Mouse (Mus musculus) heart, embryonic 10.5 days (tissue): ENCODE data around the gene Sco1. TPM values are rescaled to one million over a fixed set of nuclear protein-coding genes. Genes with fewer than 3 reads are reported as not detected.
A peak's percentile ranks its signal among the peaks of the same experiment; 100 is the strongest.

Experiments
- DNase-seq: peaks from one replicate; pipeline ENCODE4 v3.0.0-alpha.2; 2017; ENCODE audit warnings: low spot score
- H3K27ac ChIP-seq: fragments of 300-500 bp; sonication (generic); 2 replicates; pipeline ENCODE4 v1.5.1; 2016; ENCODE audit warnings: mild to moderate bottlenecking
- H3K27me3 ChIP-seq: fragments of 300-500 bp; sonication (generic); 2 replicates; pipeline ENCODE4 v1.6.1; 2016; ENCODE audit warnings: mild to moderate bottlenecking; ENCODE audit not compliant: poor library complexity, insufficient read depth, severe bottlenecking
- H3K36me3 ChIP-seq: fragments of 300-500 bp; sonication (generic); 2 replicates; pipeline ENCODE4 v1.6.1; 2016; ENCODE audit warnings: mild to moderate bottlenecking, moderate library complexity
- H3K4me1 ChIP-seq: fragments of 300-500 bp; sonication (generic); 2 replicates; pipeline ENCODE4 v1.6.1; 2016; ENCODE audit warnings: mild to moderate bottlenecking
- H3K4me3 ChIP-seq: fragments of 300-500 bp; sonication (generic); 2 replicates; pipeline ENCODE4 v1.5.1; 2016; ENCODE audit warnings: mild to moderate bottlenecking, moderate library complexity
- H3K9me3 ChIP-seq: fragments of 300-500 bp; sonication (generic); 2 replicates; pipeline ENCODE4 v1.6.1; 2016; ENCODE audit warnings: mild to moderate bottlenecking, moderate library complexity
- WGBS: fragments of 180-500 bp; shearing (Covaris S2); methylation state at CpG from one replicate; pipeline ENCODE4 v1.1.7; 2016; 5-methylcytosine and 5-hydroxymethylcytosine counted together
- polyA plus RNA-seq: library from polyadenylated mRNA; unstranded; fragments of >200 nt; fragmentation: Nextera tagmentation; extraction: Ambion mirVana; gene quantifications from 2 replicates; pipeline ENCODE4 v1.2.1, GENCODE M21; 2016

Sco1 gene
- polyA plus RNA-seq, 1 experiment from 2014 or later, result 21.7 TPM

DNA sequence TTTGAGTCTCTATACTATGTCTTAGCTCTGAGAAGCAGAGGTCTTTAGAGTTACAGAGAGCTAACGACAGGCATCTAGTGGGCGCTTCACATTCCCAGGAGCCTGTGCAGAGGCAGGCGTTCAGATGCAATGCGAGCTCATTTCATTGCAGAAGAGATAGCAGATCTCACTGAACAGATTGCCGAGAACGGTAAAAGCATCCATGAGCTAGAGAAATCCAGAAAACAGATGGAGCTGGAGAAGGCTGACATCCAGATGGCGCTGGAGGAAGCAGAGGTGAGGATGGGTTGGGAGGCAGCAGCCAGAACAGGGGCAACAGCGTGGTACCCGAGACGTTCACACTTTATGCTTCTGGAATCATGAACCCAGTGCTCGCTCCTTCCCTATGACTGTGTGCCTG, 46.0 kb downstream of the Sco1 start:
- H3K27me3 ChIP-seq, result peaks cover 54% of the 10 kb centered on the region
- no peak overlapping the region for H3K27ac ChIP-seq
- H3K4me1 ChIP-seq, result no peaks in the 10 kb centered on the region
- no peaks in the 10 kb centered on the region for H3K9me3 ChIP-seq
- no peaks in the 10 kb centered on the region for H3K36me3 ChIP-seq
- no peak for DNase-seq
- 76% methylated on average over 11 of the region's 11 CpGs for WGBS
- H3K4me3 ChIP-seq, result no peak overlapping the region

DNA sequence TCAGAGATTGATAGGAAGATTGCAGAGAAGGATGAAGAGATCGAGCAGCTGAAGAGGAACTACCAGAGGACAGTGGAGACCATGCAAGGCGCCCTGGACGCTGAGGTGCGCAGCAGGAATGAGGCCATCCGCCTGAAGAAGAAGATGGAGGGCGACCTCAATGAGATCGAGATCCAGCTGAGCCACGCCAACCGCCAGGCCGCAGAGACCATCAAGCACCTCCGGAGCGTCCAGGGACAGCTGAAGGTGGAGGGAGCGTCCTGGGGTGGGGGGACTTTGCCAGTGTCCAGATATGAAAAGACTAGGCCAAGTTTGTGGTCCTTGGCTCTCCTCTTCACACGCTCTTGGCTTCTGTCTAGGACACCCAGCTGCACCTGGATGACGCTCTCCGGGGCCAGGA, 46.8 kb downstream of the Sco1 start:
- H3K27ac ChIP-seq, result no peak overlapping the region
- H3K9me3 ChIP-seq, result no peaks in the 10 kb centered on the region
- no peaks in the 10 kb centered on the region for H3K36me3 ChIP-seq
- H3K4me1 ChIP-seq, result peaks cover under 1% of the 10 kb centered on the region; the same call in 1 of the 2 replicates
- DNase-seq, result no peak
- H3K27me3 ChIP-seq, result peaks cover 46% of the 10 kb centered on the region
- 95% methylated on average over 16 of the region's 16 CpGs for WGBS
- no peak overlapping the region for H3K4me3 ChIP-seq

DNA sequence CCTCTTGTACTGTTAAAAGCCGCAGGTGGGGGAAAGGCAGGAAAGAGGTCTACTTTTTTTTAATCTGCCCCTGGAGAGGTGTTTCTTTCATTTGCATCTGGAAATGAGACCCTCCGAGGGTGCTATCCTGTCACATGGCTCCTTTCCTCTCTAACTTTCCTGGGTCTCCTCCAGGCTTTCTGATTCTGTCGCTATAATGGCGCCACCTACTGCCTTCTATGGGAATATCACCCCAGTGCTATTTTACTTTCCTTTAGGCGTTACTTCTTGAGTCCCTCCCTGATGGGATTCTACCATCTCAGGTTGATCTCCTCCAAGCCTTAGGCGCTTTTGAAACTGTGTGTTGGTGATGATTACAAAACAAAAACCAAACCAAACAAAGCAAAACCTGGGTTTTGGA, 47.7 kb downstream of the Sco1 start:
- WGBS, result 28% methylated on average over 6 of the region's 6 CpGs
- no peak for DNase-seq
- peaks cover 37% of the 10 kb centered on the region for H3K27me3 ChIP-seq

DNA sequence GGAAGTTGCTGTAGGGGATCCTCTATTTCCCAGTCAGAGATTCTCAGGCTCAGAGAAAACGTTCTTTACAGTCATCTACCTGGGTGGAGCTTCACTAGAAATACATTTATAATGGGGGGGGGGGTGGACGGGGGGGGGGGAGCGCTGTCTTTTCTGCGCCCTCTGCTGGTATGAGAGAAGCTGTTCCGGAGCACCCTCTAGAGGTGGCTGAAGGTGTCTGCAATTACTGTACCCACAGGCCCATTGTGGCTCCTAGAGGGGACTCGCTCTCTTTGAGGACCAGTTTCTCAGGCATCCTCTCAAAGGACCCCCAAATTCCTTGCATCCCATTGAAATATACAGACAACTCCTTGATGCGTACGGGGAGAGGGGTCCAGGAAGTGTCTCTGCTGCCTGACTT, 49.2 kb downstream of the Sco1 start:
- peaks cover 25% of the 10 kb centered on the region for H3K27me3 ChIP-seq
- H3K27ac ChIP-seq, result no peak overlapping the region
- peaks cover 18% of the 10 kb centered on the region for H3K4me1 ChIP-seq
- WGBS, result 26% methylated on average over 7 of the region's 8 CpGs
- DNase-seq, result no peak
- H3K4me3 ChIP-seq, result no peak overlapping the region
- H3K36me3 ChIP-seq, result no peaks in the 10 kb centered on the region
- H3K9me3 ChIP-seq, result no peaks in the 10 kb centered on the region

More for the DNA sequence above, 47.7 kb downstream of the Sco1 start:
- Histone ChIP-seq H3K4me1 (peaks cover 8% of the 10 kb centered on the region; the same call in 1 of the 2 replicates), H3K36me3 (no peaks in the 10 kb centered on the region), H3K9me3 (no peaks in the 10 kb centered on the region), H3K4me3 (no peak overlapping the region), H3K27ac (no peak overlapping the region)

DNA sequence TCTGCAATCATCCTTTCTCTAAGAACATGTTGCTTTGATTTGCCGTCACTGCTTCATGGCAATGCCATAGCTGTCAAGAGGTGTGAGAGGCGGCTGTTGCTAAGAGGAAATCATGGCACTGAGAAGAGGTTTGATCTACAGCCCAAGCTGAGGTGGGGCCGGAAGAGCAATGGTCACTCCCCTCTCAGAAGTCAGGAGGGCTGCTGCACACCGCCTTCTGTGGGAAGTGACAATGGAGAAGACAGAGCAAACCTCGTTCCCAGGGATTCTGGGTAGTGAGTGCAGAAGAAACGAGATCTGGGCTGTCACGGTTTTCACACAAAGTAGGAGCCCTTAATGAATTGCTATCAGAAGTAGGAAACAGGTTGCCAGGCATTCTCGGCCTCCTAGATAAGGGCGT, 50.8 kb downstream of the Sco1 start:
- H3K4me3 ChIP-seq, result no peak overlapping the region
- peaks cover 22% of the 10 kb centered on the region for H3K27me3 ChIP-seq
- H3K36me3 ChIP-seq, result no peaks in the 10 kb centered on the region
- no peak for DNase-seq
- H3K27ac ChIP-seq, result no peak overlapping the region
- peaks cover 18% of the 10 kb centered on the region for H3K4me1 ChIP-seq
- whole genome bisulfite sequencing, result 72% methylated on average over 9 of the region's 9 CpGs
- no peaks in the 10 kb centered on the region for H3K9me3 ChIP-seq

DNA sequence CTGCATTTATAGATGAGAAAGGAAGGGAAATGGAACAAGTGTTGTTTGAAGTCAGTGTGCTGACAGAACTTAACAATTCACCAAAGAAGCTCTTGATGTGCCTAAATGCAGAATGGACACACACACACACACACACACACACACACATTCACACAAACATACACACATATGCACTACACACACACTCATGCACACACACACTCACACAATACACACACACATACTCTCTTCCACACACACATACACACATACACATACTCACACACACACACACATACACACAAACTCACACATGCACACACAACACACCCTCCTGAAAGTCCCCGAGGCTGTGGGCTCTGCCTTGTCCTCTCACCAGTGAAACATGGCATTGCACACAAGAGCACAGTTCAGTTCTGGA, 51.8 kb downstream of the Sco1 start:
- H3K27me3 ChIP-seq, result peaks cover 14% of the 10 kb centered on the region
- no peaks in the 10 kb centered on the region for H3K36me3 ChIP-seq
- peak overlapping the region; percentile 80 for H3K27ac ChIP-seq
- WGBS, result 63% methylated on average over 1 of the region's 1 CpGs
- no peaks in the 10 kb centered on the region for H3K9me3 ChIP-seq
- peaks cover 18% of the 10 kb centered on the region for H3K4me1 ChIP-seq
- no peak overlapping the region for H3K4me3 ChIP-seq
- no peak for DNase-seq

DNA sequence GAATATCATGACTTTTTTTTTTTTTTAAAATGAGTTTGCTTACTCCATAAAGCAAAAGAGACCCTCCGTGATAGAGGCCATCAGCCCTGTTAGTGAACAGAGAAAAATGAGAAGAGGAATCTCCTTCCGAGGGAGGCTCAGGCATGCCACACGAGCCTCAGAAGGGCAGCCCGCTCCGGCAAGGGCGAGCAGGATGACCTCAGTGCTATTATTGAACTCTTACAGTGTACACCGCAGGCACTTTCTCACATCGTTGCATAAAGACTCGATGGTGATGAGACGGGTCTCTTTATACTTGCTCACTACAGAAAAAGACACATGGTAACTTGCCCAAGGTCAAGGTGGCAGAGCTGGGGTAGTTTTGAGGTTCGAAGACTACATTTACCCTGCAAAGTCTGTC, 52.2 kb downstream of the Sco1 start:
- Histone ChIP-seq H3K4me1 (peaks cover 18% of the 10 kb centered on the region), H3K9me3 (no peaks in the 10 kb centered on the region), H3K27ac (peak overlapping the region; percentile 80), H3K36me3 (no peaks in the 10 kb centered on the region), H3K4me3 (no peak overlapping the region), H3K27me3 (peaks cover 10% of the 10 kb centered on the region)
- 42% methylated on average over 11 of the region's 11 CpGs for WGBS
- no peak for DNase-seq

DNA sequence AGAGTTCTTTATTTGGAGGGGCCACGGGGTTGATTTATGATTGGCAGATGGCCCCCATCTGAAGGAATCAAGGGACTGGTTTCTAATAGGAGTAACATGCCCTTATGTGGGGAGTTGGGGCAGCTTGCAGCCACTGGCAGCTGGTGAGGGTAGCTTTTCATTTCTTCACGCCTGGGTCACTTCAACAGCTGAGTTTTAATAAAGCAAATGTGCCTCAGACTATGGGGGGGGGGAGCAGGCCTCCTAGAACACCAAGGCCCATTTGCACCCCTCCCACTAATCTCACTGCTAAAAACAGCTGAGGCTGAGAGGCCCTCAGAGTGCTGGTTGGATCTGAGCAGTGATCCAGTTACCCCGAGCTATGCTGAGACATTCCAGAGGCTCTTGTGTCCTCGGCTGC, 53.2 kb downstream of the Sco1 start:
- Histone ChIP-seq H3K4me3 (no peak overlapping the region), H3K9me3 (no peaks in the 10 kb centered on the region), H3K4me1 (peaks cover 18% of the 10 kb centered on the region), H3K27ac (peak overlapping the region; percentile 69), H3K36me3 (no peaks in the 10 kb centered on the region), H3K27me3 (0 out of 2 replicates have a peak, but pooled peaks cover 7% of the 10 kb centered on the region)
- WGBS, result 50% methylated on average over 4 of the region's 4 CpGs
- DNase-seq, result no peak

DNA sequence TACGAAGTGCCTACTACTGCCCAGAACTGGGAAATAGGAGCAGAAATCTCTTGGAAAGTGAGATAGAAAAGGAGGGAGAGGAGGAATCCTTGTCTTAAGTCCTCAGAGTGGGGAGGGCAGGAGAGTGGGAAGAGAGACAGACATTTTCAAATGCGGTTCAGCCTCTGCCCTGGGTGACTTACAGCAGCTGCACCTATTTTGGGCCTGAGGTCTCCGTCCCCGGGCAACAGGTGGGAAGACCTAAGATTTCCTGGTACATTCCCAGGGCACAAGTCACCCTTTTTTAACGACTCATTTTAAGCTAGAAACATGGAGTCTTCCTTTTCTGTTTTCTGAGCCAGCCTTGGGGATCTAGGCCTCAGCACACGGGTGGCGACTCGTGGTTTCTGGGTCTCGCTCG, 54.5 kb downstream of the Sco1 start:
- WGBS, result 86% methylated on average over 10 of the region's 10 CpGs
- no peak for DNase-seq
- no peaks in the 10 kb centered on the region for H3K36me3 ChIP-seq
- H3K27ac ChIP-seq, result 0 out of 2 replicates have a peak overlapping the region, but pooled peaks have one; percentile 32
- H3K4me1 ChIP-seq, result peaks cover 18% of the 10 kb centered on the region
- no peak overlapping the region for H3K4me3 ChIP-seq
- no peaks in the 10 kb centered on the region for H3K9me3 ChIP-seq
- peaks cover 11% of the 10 kb centered on the region; the same call in 1 of the 2 replicates for H3K27me3 ChIP-seq

DNA sequence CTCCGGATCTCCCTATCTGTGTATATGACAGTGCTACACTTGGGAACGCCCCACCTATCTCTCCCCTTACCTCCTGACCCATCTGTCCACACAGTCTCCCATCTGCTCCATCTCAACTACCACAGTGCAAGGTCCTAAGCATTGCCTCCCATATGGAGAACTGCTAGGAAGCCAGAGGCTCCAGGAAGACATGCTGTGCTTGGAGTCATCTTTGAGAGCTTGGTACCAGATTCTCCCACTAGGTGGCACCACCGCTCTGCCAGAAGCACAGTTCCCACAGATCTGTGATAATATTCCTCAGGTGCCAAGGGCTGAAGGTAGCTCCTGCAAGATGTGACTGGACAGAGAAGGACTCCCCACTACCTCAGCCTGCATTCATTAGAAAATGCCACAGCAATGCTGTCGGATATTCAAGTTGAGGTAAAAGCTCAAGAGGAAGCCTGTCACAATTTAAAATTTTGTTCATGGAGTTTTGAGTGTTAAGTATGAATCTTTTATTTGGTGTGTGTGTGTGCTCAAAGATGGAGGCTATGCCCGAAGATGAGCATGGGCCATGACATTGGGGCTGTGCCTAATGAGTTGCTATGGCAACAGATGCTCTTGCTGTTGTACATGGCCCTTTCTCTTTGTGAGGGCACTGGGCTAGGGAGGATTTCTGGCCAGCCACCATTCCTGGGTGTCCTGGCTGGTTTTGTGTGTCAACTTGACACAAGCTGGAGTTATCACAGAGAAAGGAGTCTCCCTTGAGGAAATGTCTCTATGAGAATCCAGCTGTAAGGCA, 57.9 kb downstream of the Sco1 start:
- Histone ChIP-seq H3K4me3 (no peak overlapping the region), H3K9me3 (no peaks in the 10 kb centered on the region), H3K27ac (no peak overlapping the region), H3K36me3 (no peaks in the 10 kb centered on the region), H3K4me1 (peaks cover 9% of the 10 kb centered on the region), H3K27me3 (peaks cover 11% of the 10 kb centered on the region; the same call in 1 of the 2 replicates)
- 35% methylated on average over 5 of the region's 5 CpGs for WGBS
- peak; percentile 87 for DNase-seq

DNA sequence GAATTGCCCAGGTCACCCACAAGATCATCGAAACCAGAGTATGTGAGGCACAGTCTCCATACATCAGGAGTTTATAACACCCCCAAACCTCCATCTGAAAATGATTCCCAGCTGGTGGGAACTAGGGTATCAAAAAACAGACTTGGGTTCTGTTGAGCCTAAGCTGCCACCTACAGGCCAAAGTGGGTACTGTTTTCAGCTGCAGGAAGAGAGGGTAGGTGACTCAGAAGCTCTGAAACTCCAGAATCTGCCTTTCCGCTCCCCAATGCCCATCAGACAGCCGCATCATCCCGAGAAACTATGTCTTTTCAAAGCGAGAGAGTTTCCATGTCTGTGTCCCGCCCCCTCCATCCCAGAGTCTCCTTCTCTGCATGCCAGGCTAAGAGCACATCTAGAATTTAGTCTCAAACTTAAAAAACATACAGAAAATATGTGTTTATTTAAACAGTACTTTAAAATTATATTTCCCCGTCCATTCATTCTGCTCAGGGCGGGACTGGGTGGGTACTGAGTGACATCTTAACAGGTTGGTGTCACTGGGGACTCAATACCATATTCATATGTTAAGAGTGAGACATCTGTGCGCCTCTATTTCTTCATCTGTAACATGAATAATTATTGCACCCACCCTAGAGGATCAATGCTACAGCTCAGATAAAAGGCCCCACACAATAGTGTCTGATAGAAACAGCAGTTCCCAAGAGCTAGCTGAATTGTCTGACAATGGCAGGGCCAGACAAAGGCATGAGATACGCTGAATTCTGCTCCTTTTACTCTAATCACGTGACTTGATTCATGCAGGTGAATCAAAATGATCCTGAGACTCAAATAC, 59.8 kb downstream of the Sco1 start:
- DNase-seq, result no peak
- Histone ChIP-seq H3K36me3 (no peaks in the 10 kb centered on the region), H3K4me1 (no peaks in the 10 kb centered on the region), H3K27me3 (peaks cover 11% of the 10 kb centered on the region; the same call in 1 of the 2 replicates), H3K9me3 (no peaks in the 10 kb centered on the region), H3K4me3 (no peak overlapping the region), H3K27ac (no peak overlapping the region)
- WGBS, result 27% methylated on average over 11 of the region's 11 CpGs

DNA sequence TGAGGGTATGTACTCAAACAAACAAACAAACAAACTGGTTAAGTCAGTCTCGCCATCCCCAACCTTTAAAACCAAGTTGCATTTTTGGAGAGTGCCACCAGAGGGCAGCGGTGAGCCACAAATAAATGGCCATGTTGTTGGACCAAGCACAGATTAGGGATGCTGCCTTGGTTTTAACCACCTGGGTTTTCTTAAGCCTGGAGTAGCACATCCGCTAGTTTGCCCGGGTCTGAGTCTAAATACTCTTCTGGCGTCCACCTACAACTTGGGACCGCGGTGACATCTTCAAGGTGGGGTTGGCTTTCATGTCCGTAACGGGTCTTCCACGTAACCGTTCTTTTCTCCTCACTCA, 60.4 kb downstream of the Sco1 start:
- no peak for DNase-seq
- Histone ChIP-seq H3K9me3 (no peaks in the 10 kb centered on the region), H3K27ac (no peak overlapping the region), H3K4me3 (no peak overlapping the region), H3K36me3 (no peaks in the 10 kb centered on the region), H3K27me3 (peaks cover 11% of the 10 kb centered on the region; the same call in 1 of the 2 replicates), H3K4me1 (no peaks in the 10 kb centered on the region)
- WGBS, result 42% methylated on average over 11 of the region's 11 CpGs

DNA sequence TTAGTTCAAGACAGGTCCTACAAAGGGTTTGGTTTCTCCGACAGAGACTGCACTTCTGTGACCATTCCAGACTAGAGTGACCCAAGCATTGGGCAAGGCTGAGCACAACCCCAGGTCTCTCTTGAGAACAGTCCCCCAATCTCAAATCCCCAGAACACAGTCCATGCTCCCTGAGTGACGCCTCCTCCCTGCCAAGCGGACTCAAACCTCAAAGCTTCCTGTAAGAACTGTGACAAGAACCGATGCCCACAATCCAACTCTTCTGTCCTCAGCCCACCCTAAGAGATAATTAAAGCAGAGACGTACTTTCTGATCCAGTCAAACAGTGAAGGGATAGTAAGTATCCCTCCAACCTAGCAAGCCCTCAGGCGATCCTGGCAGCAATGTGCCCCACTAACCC, 60.9 kb downstream of the Sco1 start:
- no peaks in the 10 kb centered on the region for H3K4me1 ChIP-seq
- H3K27ac ChIP-seq, result no peak overlapping the region
- no peaks in the 10 kb centered on the region for H3K36me3 ChIP-seq
- H3K9me3 ChIP-seq, result no peaks in the 10 kb centered on the region
- no peak overlapping the region for H3K4me3 ChIP-seq
- peaks cover 11% of the 10 kb centered on the region; the same call in 1 of the 2 replicates for H3K27me3 ChIP-seq
- 85% methylated on average over 6 of the region's 6 CpGs for WGBS
- no peak for DNase-seq
